Mouse (Mus musculus) midbrain, embryonic 10.5 days (tissue): ENCODE data around the gene Kl. TPM values are rescaled to one million over a fixed set of nuclear protein-coding genes. Genes with fewer than 3 reads are reported as not detected.
A peak's percentile ranks its signal among the peaks of the same experiment; 100 is the strongest.

ENCODE experiments used
- DNase-seq: peaks from one replicate; pipeline ENCODE4 v3.0.0-alpha.2; 2017; ENCODE audit warnings: low spot score
- H3K27ac ChIP-seq: fragments of 300-500 bp; sonication (generic); replicated peaks from 2 replicates; pipeline ENCODE4 v1.5.1; 2016; ENCODE audit warnings: mild to moderate bottlenecking
- H3K27me3 ChIP-seq: fragments of 300-500 bp; sonication (generic); 2 replicates; pipeline ENCODE4 v1.6.1; 2016; ENCODE audit warnings: low read depth, mild to moderate bottlenecking; ENCODE audit not compliant: poor library complexity, severe bottlenecking
- H3K36me3 ChIP-seq: fragments of 300-500 bp; sonication (generic); 2 replicates; pipeline ENCODE4 v1.6.1; 2016; ENCODE audit warnings: mild to moderate bottlenecking, moderate library complexity
- H3K4me1 ChIP-seq: fragments of 300-500 bp; sonication (generic); 2 replicates; pipeline ENCODE4 v1.6.1; 2016
- H3K4me3 ChIP-seq: fragments of 300-500 bp; sonication (generic); 2 replicates; pipeline ENCODE4 v1.5.1; 2016; ENCODE audit warnings: mild to moderate bottlenecking, moderate library complexity
- H3K9me3 ChIP-seq: fragments of 300-500 bp; sonication (generic); replicated peaks from 2 replicates; pipeline ENCODE4 v1.6.1; 2016; ENCODE audit warnings: mild to moderate bottlenecking
- WGBS: fragments of 180-500 bp; shearing (Covaris S2); methylation state at CpG from one replicate; pipeline ENCODE4 v1.1.7; 2016; 5-methylcytosine and 5-hydroxymethylcytosine counted together
- polyA plus RNA-seq: library from polyadenylated mRNA; unstranded; fragments of >200 nt; fragmentation: Nextera tagmentation; extraction: Ambion mirVana; gene quantifications from 2 replicates; pipeline ENCODE4 v1.2.1, GENCODE M21; 2016

Gene Kl
- polyA plus RNA-seq = 0.09 and 0.39 TPM in 2 replicates

DNA sequence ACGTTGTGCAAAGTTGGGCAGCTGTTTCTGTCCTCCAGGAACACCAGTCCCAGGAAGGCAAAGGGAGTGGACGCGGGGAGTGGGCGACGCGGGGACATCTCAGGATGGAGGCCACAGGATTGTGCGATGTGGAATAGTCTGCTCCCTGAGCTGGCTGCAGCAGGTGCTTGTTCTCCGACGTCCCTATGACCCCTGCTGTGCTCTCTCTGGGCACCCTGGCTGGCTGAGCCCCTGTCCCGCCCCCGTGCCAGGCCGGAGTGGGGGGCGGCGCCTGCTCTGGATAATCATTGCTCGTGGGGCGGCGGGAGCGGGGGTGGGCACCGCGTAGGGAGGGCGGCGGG lies at the start of gene Kl:
TSS of gene Kl (plus strand) at position 280 of the 341 bp plus-strand sequence.
- WGBS = 2% methylated on average over 22 of the region's 22 CpGs
- Histone ChIP-seq H3K36me3 (no peaks in the 10 kb centered on the region), H3K9me3 (no peaks in the 10 kb centered on the region), H3K27ac (peak within 1 kb of the TSS; percentile 70), H3K4me1 (peaks cover 15% of the 10 kb centered on the region), H3K27me3 (peaks cover 50% of the 10 kb centered on the region), H3K4me3 (peak within 1 kb of the TSS; percentile 61)
- peak; percentile 14 for DNase-seq

DNA sequence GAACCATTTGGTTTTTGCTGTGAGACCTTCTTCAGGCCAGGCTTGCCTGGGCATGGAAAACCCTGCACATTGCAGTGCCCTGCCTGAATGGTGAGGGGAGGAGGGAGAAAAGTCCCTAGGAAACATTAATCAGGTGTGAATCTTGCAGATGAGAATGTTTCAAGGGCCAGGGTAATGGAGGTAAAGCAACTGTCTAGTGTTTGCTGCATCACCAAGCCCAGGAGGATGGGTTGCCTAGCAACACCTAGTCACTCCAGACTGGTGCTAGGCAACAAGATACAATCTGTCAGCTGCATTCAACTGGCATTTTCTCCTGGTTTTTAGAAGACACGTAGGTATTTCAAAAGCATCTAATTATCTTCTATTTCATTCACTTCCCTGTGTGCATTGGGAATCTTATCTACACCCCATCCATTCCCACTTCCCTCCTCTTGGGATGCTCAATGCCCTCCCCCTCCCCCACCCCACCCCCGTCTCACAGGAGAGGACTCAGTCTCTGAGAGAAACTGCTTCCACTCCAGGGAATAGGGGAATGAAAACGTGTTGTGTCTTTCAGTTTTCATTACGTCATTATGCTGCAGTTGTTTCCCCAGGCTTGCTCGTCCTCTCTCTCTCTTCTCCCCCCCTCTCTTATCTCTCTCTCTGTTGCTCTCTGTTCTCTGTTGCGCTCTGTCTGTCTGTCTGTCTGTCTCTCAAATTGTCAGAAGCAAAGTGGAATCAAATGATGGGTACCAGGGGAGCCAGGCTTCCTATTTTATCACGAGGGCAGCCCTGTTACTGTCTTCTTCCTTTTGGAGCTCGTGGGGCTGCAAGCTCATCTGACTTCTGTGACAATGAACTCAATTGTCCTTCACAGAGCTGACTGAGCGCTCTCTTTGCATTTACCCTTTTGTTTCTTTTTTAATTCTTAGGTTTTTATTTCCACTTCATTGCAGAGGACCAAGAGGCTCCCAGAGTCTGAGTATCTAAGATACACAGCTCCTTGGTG lies 46.1 kb upstream of the Kl start:
- 21% methylated on average over 9 of the region's 9 CpGs for WGBS
- H3K27ac ChIP-seq = peak overlapping the region; percentile 73
- peaks cover 21% of the 10 kb centered on the region for H3K4me1 ChIP-seq
- H3K36me3 ChIP-seq = no peaks in the 10 kb centered on the region
- no peaks in the 10 kb centered on the region for H3K27me3 ChIP-seq
- peak overlapping the region; percentile 2; the same call in 1 of the 2 replicates for H3K4me3 ChIP-seq
- DNase-seq = peak; percentile 56
- peaks cover 5% of the 10 kb centered on the region; the same call in 1 of the 2 replicates for H3K9me3 ChIP-seq

GRCm38 (mm10) chr5:150912156-150912555 lies 40.3 kb upstream of the Kl start:
- no peak overlapping the region for H3K4me3 ChIP-seq
- no peak overlapping the region for H3K27ac ChIP-seq
- H3K9me3 ChIP-seq = peaks cover 5% of the 10 kb centered on the region; the same call in 1 of the 2 replicates
- H3K4me1 ChIP-seq = peaks cover 6% of the 10 kb centered on the region
- no peaks in the 10 kb centered on the region for H3K27me3 ChIP-seq
- no peaks in the 10 kb centered on the region for H3K36me3 ChIP-seq
- 53% methylated on average over 2 of the region's 2 CpGs for WGBS
- DNase-seq = no peak

DNA sequence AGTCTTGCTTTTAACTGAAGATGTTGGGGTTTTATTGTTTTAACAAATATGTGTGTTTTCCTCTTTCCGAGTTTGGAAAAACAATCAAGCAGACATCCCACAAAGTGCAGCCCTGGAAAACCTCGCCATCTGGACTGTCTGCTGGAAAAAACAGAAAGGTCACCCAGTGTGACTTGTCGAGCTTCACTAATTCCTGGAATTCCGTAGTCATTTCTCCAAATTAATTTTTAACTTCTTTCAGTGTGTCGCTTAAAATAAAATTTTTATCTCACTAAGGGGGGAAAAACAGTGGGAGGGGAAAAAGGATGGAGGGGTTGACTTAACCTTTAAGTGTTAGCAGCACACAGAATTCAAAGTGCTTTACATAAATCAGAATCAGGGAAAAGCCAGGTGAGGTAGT lies 39.8 kb upstream of the Kl start:
- peaks cover 5% of the 10 kb centered on the region; the same call in 1 of the 2 replicates for H3K9me3 ChIP-seq
- no peaks in the 10 kb centered on the region for H3K36me3 ChIP-seq
- H3K27me3 ChIP-seq = no peaks in the 10 kb centered on the region
- no peak overlapping the region for H3K27ac ChIP-seq
- H3K4me1 ChIP-seq = peaks cover 3% of the 10 kb centered on the region; the same call in 1 of the 2 replicates
- DNase-seq = no peak
- WGBS = 55% methylated on average over 5 of the region's 5 CpGs
- H3K4me3 ChIP-seq = no peak overlapping the region

DNA sequence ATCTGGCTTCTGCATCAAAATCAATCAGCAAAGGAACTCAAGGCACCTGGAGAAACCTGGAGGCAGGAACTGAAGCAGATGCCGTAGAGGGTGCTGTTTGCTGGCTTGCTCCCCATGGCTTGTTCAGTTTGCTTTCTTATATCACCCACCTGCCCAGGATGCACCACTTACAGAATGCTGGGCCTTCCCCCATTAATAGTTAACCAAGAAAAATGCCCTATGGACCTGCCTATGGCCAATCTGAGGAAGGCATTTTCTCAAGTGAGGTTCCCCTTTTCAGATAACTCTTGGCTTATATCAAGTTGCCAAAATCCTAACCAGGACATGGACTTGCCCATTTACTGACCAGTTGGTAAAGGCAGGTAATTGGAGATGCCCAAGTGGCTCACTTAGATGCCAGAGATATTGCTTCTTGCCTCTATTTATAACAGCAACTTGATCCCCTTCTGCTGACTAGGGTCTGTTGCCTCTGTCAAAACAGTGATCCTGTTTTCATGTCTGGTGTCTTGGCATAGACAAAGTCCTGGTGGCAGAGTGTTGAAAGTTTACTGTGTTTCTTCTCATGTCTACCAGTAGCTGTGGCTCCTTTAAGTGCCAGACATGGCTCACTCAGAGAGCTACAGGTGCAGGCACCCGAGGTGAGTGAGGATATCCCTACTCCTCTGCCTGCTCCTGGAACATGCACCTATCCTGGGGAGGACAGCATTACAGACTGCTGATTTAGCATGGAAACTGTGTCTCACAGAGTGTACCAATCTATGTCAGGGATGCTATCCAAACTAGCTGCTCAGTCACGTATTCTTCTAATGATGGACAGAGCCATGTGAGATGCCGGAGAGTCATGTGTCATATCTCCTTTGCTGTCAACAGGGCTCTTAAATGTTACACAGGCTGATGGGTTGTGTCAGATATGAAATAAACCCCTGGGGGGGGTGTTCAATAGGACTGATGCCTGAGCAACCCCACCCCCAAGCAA lies 37.0 kb upstream of the Kl start:
- H3K36me3 ChIP-seq = no peaks in the 10 kb centered on the region
- H3K9me3 ChIP-seq = no peaks in the 10 kb centered on the region
- no peaks in the 10 kb centered on the region for H3K27me3 ChIP-seq
- DNase-seq = no peak
- 87% methylated on average over 4 of the region's 4 CpGs for WGBS
- H3K4me3 ChIP-seq = no peak overlapping the region
- no peak overlapping the region for H3K27ac ChIP-seq
- H3K4me1 ChIP-seq = peaks cover 3% of the 10 kb centered on the region; the same call in 1 of the 2 replicates

GRCm38 (mm10) chr5:150917131-150917858 lies 35.1 kb upstream of the Kl start:
- H3K27ac ChIP-seq = no peak overlapping the region
- no peaks in the 10 kb centered on the region for H3K27me3 ChIP-seq
- no peak for DNase-seq
- H3K4me1 ChIP-seq = peaks cover 3% of the 10 kb centered on the region; the same call in 1 of the 2 replicates
- H3K36me3 ChIP-seq = no peaks in the 10 kb centered on the region
- H3K9me3 ChIP-seq = no peaks in the 10 kb centered on the region
- no peak overlapping the region for H3K4me3 ChIP-seq
- WGBS = 84% methylated on average over 21 of the region's 21 CpGs

DNA sequence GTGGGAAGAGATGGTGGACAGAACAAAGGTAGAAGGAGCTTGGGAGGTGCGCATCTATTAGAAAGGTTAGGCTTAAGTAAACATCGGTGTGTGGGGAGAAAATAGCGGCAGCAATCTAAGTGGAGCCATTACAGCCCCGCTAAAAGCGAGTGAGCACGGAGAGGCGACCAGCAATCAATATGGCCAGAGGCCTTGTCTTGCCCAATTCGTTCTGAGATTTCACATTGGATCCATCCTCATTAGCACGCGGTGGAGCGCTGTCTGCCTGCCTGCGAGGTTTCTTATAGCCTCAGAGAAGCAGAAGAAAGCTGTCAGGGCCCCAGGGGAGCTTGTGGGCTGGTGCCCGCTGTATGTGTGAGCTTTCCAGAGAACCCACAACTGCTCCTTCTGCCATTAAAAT lies 33.8 kb upstream of the Kl start:
- DNase-seq = no peak
- H3K4me1 ChIP-seq = peaks cover 3% of the 10 kb centered on the region; the same call in 1 of the 2 replicates
- no peaks in the 10 kb centered on the region for H3K36me3 ChIP-seq
- no peaks in the 10 kb centered on the region for H3K27me3 ChIP-seq
- WGBS = 92% methylated on average over 13 of the region's 13 CpGs
- no peak overlapping the region for H3K27ac ChIP-seq
- no peaks in the 10 kb centered on the region for H3K9me3 ChIP-seq
- H3K4me3 ChIP-seq = no peak overlapping the region

GRCm38 (mm10) chr5:150919269-150919668 lies 33.1 kb upstream of the Kl start:
- no peaks in the 10 kb centered on the region for H3K9me3 ChIP-seq
- no peak overlapping the region for H3K27ac ChIP-seq
- H3K36me3 ChIP-seq = no peaks in the 10 kb centered on the region
- 92% methylated on average over 4 of the region's 4 CpGs for WGBS
- no peaks in the 10 kb centered on the region for H3K27me3 ChIP-seq
- DNase-seq = no peak
- H3K4me3 ChIP-seq = no peak overlapping the region
- H3K4me1 ChIP-seq = no peaks in the 10 kb centered on the region

GRCm38 (mm10) chr5:150919961-150920360 lies 32.4 kb upstream of the Kl start:
- Histone ChIP-seq H3K27ac (no peak overlapping the region), H3K27me3 (no peaks in the 10 kb centered on the region), H3K4me3 (no peak overlapping the region), H3K36me3 (no peaks in the 10 kb centered on the region), H3K4me1 (no peaks in the 10 kb centered on the region), H3K9me3 (no peaks in the 10 kb centered on the region)
- WGBS = 58% methylated on average over 2 of the region's 2 CpGs
- DNase-seq = no peak

DNA sequence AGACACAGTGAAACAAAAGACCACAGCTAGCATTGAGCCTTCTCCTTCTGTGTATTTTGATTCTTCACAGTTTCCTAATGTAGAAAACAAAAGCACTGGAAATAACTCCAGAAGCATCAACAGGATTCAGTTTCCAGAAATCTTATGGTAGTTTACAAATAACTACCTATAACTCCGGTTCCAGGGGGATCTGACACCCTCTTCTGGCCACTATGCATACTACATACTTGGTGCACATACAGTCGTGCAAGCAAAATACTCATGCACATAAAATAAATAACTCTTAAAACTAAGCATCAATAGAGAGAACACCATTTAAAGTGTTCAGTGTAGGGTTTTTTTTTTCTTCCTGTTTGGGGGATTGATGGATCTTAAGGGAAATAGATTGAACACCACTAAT lies 23.0 kb upstream of the Kl start:
- Histone ChIP-seq H3K9me3 (no peaks in the 10 kb centered on the region), H3K27me3 (no peaks in the 10 kb centered on the region)
- WGBS = 83% methylated on average over 2 of the region's 2 CpGs

DNA sequence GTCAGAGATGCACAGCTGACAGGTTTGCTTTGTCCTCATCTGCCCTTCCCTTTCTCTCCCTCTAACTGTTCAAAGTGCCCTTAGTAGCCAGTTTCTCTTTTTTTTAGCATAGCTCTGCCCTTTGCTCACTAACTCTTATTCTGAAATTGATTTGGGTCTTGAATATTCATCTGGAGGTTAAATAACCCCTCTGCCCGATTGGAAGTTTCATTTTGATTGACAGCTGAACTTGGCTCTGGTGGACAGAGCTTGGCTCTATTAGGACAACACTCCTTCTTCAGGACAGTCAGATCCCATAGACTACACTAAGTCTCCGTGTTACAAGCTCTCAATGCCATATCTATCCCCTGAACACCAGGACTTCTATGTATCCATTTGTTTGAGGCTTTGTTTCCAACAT lies 19.8 kb upstream of the Kl start:
- WGBS = 73% methylated on average over 2 of the region's 2 CpGs
- no peak overlapping the region for H3K27ac ChIP-seq
- H3K4me3 ChIP-seq = no peak overlapping the region
- no peaks in the 10 kb centered on the region for H3K9me3 ChIP-seq
- no peaks in the 10 kb centered on the region for H3K36me3 ChIP-seq
- DNase-seq = no peak
- no peaks in the 10 kb centered on the region for H3K27me3 ChIP-seq
- H3K4me1 ChIP-seq = no peaks in the 10 kb centered on the region

More for the DNA sequence above, 23.0 kb upstream of the Kl start:
- Histone ChIP-seq H3K27ac (no peak overlapping the region), H3K4me1 (no peaks in the 10 kb centered on the region), H3K36me3 (no peaks in the 10 kb centered on the region), H3K4me3 (no peak overlapping the region)
- no peak for DNase-seq

- no peak overlapping the region for H3K27ac ChIP-seq
- no peak overlapping the region for H3K4me3 ChIP-seq
- no peaks in the 10 kb centered on the region for H3K27me3 ChIP-seq
- WGBS = 64% methylated on average over 5 of the region's 5 CpGs
- no peaks in the 10 kb centered on the region for H3K9me3 ChIP-seq
- H3K36me3 ChIP-seq = no peaks in the 10 kb centered on the region
- DNase-seq = no peak
- no peaks in the 10 kb centered on the region for H3K4me1 ChIP-seq
These were observed 16.2 kb upstream of the Kl start for GRCm38 (mm10) chr5:150936213-150936612.
